Mouse (Mus musculus) MN1 (cell line): ENCODE data around the gene Cys1.

Experiments used
- DNase-seq: peaks from one replicate; pipeline ENCODE4 v3.0.0-alpha.2; 2016; ENCODE audit warnings: low spot score

Gene Cys1

DNA sequence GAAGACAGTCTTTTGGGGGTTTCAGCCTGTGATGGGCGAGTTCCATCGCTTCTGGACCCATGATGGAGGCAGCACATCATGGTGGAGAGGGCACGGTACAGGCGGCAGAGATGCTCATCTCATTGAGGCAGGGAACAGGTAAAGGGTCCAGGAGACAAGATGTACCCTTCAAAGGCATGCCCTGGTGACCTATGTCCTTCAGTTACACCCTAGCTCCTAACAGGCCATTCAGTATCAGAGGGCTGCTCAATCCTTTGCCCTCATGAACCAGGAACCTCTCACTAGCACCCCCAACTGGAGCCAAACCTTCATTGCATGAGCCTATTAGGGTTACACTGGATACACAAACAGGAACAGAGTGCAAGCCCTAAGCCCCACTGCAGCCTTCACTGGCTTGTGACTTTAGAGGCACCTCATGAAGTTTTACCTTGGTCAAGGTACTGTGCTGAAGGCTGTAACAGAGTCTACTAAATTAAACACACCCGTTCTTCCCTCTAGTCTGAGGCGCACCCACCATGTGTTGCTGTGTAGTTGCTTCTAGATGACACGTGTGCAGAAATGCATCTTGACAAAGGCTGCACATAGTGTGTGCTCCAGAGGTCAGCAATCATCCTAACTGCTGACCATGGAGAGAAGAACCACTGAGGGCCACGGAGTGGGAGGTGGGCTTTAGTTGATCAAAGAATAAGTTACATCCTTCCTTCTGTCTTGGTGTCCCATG is 16.0 kb upstream of the Cys1 start:
- peak; percentile 40 for DNase-seq

DNA sequence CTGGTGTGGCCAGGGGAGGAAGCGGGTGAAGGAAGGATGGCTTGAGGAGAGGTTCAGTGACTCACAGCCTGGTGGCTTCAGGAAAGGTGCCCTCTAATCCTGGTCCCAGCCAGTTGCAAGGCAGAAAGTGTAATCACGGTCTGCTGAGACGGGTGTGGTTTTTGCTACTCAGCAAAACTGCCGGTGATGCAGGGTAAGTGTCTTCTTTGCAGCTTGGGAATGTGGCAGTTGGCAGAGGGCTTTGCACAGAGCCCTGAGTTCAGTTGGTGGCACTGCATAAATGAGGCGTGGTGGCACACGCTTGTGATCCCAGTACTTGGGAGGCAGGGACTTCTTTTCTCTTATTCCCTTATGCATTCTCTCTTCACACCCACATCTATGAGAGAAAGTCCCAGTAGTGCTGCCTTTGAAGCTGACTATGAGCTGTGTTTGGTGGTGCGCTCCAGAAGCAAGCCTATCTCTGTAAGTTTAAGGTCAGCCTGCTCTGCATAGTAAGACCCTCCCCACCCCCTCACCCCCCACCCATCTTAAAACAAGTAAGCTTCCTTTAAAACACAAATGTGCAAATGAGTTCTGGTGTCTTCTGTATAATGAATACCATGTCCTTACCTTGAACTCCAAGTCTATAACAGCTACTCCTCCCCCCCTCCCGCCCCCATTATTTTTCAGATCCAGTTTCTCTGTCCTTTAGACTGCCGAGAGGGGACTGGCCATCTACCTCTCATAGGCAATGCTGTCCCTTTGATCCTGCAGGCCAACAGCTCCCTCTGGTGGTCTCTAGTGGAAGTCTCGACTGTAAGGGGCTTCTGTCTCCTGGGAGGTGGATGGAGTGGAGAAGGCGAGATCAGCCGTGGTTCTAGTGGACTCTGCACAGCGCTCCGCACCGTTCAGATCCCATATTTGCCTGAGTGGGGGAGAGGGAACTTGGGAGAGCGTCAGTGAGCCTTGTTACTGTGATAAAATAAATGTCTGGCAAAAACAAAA is 15.2 kb upstream of the Cys1 start:
- DNase-seq, result peak; percentile 87

DNA sequence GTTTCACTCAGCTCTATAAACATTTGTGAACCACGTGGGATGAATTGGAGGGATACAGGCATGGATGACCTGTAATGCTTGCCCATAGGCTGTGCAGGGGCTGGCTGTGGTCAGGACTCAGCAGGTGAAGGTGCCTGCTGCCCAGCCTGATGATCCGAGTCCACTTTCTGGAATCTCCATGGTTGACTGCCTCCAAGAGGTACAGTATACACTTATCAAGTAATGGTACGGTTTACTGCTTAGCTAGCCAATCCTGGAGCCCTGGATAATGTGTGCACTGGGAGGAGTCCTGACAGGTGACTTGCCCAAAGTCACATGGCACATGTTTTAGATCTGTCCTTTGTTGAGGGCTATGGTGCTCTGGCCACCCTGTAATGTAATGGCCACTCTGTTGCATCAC is 8.7 kb upstream of the Cys1 start:
- no peak for DNase-seq

DNA sequence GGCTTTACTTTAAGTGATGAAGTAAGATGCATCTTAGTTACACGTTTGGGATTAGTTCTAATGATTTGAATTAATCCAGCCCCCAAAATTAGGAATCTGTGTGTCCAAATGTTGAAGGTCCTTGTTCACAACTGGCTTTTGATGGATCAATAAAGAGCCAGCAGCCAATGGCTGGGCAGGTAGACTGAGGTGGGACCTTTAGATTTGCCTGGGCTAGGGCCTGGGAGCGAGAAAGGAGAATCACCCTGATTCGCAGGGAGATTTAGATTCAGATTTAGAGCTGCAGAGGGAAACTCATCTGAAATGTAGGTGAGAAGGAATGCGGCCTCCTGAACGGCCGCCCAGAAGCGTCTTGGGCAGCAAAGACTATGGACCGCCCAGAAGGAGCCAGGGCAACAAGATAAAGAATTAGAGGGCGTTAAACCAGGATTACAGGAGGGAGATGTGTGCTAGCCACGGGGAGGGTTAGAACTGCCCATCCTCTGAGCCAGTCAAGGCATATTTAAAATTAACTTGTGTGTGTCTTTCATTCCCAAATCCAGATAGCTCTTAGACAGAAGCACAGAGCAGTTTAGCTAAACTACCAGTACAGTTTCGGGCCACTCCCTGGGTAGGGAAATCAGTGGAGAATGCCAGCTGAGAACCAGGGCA is 5.2 kb upstream of the Cys1 start:
- no peak for DNase-seq

DNA sequence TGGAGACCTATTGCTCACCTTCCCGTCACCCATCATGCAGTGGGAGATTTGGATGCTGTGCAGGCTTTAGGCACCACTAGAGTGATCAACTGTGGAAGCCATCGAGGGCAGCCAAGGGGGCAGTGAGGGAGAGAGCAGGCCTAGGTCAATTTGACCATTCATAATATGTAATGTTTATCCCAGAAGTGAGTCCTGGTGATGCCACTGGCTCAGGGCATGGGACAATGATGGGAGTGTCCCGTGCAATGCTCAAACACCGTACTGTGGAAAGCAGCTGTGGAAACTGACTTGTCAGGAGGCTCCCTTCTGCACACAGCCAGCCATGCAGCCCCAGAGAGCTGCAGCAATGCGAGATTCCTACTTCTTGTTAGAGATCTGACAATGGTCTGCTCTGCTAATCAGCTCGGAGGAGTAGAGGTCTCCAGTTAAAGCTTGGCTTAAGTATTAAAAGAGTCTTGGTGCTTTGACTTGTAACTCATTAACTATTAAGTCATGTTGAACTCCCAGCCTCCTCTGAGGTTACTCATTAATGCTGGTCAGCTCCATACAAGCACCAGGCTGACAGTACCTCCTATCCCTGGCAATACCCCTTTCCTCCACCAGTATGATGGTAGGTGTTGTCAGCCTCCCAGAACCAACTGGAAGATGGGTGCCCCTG is 4.6 kb upstream of the Cys1 start:
- DNase-seq, result no peak

DNA sequence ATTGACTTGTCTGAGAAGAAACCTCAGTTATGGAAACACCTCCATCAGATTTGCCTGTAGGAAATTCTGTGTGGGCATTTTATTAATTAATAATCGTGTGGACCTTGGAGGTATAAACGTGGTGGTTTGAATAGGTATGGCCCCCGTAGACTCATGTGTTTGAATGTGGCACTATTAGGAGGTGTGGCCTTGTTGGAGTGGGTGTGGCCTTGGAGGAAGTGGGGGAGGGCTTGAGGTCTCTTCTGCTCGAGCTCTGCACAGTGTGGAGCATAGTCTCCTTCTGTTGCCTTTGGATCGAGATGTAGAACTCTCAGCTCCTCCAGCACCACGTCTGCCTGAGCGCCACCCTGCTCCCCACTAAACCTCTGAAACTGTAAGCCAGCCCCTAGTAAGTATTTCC is 1.8 kb upstream of the Cys1 start:
- no peak for DNase-seq

DNA sequence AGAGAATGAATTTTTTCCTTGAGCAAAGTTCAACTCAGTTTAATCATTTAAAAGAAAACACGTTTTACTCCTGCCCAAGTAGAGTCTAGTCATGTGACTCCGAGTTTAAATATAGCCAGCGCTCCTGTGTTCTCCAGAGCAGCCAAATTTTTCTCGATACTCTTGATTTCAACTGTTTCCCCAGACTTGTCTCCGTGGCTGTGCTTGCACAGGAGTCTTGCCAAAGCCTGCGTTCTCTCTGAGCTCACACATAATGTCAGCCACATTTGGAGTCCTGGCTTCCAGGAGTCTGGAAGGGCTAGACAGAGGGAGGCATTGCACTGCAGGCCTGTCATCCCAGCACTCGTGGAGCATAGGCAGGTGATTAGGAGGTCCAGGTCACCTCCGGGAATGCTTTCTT is 950 bp upstream of the Cys1 start:
- DNase-seq, result no peak

DNA sequence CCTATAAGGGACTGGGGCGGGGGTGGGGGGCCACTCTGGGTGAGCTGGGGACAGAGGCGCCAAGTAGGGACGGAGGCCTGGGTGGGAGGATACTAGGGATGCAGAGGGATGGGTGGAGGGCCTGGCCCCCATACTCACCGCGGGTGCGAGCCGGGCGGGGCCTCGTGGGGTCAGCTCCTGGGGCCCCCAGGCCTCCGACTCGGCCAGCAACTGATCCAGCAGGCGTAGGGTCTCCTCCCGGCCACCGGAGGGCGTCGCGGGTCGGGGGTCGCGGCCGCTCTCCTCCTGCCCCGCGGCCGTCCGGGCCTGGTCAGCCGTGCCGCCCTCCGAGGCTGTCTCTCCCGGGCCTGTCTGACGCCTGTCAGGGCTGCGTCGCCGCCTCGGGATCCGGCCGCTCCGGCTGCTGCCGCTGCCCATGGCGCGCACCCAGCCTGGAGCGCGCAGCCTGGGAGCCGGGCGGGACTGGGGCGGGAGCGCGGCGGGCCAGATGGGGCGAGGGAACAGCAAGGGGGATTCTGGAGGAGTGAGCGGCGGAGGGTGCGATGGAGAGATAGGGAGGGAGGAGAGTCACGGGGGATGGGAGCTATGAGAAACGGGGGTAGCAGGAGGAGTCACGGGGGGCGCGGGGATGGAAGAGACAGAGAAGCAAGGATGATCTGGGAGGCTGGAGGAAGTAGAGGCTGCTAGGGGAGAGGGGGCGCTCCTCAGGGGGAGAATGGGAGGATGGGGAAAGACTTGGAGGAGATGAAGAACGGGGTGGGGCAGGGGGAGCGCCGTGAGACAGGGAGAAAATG is 924 bp downstream of the Cys1 start:
- peak; percentile 27 for DNase-seq

DNA sequence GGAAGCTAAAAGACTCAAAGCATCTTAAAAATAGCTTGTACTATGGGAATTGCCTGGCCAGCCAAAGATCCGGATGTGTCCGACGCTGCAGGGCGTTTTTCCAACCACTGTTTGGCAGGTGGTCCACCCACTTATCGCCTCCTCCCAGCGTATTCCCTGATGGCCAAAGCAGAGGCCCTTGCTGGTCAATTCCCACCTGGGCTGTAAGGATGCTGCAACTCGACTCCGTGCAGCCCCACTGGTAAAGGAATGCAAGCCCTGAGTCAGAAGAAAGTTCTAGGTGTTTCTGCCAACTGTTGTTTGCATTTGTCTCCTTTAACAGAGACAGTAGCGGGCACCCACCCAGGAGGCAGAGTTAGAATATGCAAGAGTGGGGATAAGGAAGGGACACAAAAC is 1.5 kb downstream of the Cys1 start:
- no peak for DNase-seq

DNA sequence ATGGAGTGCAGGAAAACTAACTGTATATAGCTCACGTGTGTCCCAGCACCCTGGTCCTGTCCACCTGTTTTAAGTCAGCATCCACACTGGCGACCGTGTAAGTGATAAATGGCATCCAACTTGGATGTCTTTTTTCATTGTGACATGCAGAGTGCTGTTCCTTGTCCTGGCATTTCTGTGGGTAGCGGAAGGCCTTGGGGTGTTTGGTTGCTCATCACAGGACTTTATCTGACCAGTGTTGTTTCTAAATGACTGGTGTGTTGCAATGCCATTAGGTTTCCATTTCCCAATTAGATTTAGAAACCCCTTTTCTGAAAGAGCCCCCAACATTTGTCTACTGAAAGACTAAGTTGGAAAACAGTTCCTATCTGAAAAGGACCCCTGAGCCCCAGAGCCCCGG is 19.5 kb downstream of the Cys1 start:
- no peak for DNase-seq

DNA sequence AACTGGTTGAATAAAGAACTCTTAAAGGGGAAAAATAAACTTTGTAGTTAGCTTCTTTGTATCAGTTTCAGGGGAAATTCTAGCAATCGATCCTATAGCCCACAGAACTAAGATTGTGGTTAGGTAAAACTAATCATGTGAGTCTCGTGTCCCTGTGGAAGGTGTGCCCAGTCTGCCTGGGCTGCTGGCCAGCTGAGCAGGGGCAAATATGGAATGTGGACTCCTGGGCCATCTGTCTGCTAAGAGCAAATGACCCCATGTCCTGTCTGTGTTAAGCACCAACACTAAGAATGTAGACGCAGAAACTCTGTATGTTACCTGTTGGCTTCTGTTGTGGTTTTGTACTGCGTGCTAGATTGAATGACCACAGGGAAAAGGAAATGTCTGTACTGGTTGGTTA is 20.5 kb downstream of the Cys1 start:
- no peak for DNase-seq

DNA sequence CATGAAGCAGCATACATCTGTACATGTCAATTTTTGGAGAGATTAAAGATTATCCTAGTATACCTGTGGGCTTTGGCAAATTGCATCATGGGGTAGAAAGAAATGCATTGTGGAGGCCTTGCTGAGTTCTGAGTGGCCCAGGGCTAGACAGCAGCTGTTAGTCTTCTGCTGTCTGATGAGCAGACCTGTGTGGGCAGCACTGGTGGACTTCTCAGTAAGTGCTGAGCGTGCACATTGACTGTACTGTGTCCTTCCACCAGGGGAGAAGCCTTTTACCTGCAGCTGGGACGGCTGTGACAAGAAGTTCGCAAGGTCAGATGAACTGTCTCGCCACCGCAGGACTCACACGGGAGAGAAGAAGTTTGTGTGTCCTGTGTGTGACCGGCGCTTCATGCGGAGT is 21.7 kb downstream of the Cys1 start:
- no peak for DNase-seq

DNA sequence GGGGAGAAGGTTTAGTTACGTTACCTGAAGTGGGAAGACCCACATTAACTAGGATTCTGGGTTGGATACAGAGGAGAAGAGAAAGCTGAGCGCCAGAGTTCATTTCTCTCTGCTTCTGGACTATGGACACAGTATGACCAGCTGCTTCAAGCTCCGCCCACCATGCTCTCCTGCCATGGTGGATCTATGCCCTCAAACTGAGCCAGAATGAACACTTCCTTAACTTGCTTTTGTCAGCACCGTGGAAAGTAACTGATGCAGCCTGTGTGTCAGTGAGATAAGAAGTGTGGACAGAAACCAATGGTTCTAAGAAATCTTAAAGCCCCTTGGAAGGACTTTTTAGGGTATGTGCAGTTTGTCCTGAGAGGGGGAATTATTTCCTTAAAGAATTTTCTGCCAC is 22.6 kb downstream of the Cys1 start:
- DNase-seq, result no peak

DNA sequence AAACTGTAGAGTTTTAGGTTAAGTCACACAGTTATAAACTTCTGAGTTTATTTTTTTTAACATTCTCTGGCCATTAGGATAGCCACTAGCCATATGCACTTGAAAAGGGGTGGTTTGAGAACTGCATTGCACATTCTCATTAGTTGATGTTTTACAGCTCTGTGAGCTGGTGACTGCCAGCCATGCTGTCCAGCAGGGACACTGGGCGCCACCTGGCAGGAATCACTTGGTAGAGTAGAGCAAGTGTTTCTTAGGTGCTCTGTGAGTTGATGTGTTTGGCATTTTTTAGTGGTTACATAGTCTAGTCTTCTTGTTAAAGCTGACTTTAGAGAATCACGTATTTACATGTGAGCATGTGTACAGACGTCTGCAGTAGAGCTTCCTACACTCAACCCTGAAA is 25.2 kb downstream of the Cys1 start:
- DNase-seq, result no peak

DNA sequence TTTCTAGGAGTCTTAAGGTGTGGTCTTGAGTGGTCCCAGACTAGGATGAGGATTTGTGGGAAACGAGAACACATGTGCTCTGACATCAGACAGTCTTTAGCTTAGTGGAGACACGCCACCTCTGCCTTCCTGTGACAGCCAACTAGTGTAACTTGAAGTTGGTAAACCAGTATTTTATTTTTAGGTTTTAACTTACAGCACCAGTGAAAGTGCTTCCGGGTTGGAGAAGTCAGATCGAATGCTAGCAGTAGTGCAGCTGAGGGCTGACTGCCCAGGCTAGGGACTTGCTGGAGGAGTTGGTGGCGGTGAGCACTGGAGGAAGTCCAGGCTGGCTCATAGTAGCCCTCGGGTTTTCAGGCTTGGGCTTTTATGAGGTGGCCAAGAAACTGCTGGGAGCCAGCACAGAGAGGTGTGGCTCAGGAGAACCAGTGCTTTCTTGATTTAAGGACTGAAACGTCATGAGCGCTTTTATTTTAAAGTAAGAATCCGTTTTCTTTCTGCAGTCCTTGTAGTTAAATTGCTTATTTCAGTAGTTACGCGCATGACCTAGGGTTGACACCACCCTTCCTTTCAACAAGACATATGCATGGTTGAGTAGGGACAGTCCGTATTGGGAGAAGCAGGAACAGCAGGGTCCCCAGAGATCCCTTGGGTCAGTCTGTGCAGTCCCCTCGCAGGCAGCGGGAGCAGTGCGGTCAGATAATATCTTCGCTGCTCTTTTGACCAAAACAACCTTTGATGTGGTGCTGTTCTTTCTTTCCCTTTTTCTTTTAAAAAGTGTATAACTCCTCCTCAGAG is 27.3 kb downstream of the Cys1 start:
- DNase-seq, result no peak

DNA sequence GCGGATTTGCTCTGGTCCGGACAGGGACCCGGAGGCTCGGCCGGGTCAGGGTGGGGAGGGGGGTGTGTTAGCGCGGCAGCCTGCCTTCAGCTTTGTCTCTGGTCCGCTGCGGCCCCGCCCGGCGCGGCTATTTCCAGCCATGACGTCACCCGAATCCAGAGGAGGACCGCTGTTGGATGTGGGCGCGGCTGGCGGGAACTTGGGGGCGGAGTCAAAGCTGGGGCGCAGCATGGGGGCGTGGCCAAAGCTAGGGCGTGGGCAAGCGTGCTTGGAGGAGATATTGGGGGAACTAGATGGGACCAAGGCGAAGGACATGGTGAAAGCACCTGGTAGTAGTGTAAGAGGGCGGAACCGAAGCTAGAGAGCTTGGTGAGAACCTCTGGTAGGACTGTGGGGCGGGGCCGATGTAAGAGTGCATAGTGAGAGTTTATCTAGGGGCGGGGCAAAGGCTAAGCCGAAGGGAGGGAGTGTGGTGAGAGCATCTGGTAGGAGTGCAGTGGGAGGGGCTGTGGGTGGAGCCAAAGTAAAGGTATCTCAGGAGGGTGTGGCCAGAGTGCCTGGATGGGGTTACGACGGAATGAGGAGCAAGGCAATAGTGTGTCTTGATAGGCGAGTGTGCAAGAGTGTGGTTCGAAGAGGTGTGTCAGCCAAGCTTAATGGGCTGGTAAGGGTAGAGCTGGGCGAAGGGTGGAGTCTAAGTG is 29.8 kb downstream of the Cys1 start:
- peak; percentile 95 for DNase-seq

DNA sequence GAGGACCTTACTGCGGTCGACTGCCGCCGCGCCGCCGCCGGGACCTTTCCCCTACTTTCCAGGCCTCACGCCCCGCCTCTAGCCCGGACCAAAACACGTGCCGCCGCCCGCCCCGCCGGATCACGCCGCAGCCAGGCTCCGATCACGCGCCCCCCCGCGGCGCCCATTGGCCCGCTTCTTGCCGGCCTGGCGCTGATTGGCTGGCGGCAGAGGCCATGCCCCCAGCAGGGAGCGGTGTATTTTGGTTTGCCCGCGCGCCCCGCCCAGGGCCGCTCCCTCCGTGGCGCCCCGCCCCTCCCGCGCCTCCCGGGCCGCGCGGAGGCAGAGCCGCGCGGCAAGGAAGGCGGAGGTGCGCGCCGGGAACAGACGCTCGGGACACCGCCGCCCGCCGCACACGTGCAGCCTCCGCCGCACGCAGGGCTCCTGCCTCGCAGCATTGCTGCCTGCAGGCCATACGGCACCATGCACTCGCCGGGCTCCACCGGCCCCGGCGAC is 30.5 kb downstream of the Cys1 start, which contains the start of gene Klf11:
Gene Klf11, plus strand, starts transcription at position 212 of the 495 bp plus-strand sequence.
- peak; percentile 99 for DNase-seq

DNA sequence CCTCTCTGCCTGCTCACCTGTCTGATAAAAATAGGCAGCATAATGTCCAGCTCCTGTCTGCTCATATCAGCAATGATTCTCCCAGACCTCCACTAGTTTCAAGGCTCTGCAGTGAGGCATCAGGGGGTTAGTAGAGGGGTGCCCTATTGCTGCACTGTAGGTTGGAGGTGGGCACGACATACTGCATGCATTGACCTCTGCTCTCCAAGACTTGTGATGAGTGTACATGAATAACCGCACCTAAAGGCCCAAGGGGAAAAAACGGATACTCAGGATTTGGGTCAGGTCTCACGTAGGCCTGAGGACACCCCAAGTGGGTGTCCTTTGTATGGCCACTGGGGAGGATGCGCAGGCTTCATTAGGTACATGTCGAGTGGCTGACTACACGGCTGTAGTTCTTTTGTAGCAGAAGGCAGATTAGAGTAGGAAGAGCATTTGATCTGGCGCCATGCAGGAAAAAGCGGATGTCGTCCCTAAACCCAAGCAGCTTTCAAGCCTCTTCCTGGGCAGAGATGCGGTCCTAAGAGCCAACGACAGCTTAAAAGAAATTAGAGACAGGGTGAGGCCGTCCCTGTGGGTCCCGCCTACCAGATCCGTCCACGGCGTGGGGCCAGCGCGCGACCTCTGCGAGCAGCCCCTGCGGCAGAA is 31.1 kb downstream of the Cys1 start:
- no peak for DNase-seq

DNA sequence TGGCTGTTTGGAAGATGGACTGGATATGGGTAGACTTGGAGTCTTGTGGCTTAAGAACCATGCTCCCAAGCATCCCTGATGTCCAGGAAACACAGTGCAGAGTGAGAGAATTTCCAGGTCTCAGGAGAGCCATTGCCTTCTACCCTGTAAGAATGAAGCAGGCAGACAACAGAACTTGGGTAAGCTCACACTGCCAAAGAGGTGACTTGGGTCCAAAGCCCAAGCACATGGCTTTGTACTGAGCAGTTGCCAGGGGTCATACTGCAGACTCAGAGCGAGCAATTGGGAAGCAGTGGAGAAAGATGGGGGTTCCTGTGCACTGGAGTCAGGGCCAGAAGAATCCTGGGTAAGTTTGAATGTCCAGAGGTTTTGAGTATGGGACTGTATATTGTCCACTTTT is 33.5 kb downstream of the Cys1 start:
- DNase-seq, result no peak
